Mouse (Mus musculus): Measurements from ENCODE around the gene Nudt8.

DNA sequence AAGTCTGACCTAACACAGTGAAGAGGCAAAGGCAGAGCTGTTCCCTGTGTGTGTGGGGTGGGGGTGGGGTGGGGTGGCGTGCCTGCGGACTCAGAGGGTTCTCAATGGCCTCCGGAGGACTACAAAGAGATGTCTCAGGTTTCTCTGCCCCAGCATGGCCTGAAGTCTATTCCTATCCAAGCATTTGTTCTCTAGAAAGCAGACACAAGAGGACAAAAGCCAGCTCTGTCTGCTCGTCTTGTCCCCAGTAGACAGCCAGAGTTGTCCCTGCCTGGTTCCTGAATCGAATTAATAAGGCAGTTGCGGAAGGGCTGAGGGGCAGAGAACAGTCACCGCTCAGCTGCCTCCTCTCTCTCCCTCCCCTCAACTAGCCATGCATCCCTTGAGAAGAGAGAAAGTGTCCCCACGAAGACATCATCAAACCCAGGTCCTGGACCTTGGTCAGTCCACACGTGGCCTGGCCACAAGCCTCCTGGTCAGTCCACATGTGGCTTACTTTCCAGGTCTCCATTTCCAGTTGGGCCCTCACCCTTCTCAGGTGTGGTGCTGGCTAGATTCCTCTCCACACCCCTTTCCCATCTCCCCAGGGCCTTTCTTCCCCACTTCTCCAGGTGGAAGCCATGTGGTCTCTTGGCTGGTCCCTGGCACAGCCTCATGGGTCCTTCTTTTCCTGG is 16.7 kb upstream of the Nudt8 start:
- TF ChIP-seq CTCF (conservative IDR thresholded peaks at IDR 0.05; ENCODE audit: insufficient read depth, insufficient read length, low read depth, low read length), result no peak
- TF ChIP-seq POLR2A (IDR thresholded peaks at IDR 0.05; ENCODE audit: low read depth, low read length), result no peak
